Mouse (Mus musculus) heart, postnatal 10 days (tissue): ENCODE results near the gene Armc9. TPM values are rescaled to one million over a fixed set of nuclear protein-coding genes. Genes with fewer than 3 reads are reported as not detected.

Experiments used
- DNase-seq, 2 experiments: peaks; one replicate each; pipeline ENCODE4 v3.0.0; 2021
- intact Hi-C: fragments of 180-260 bp; cut with DNase I; formaldehyde crosslinking; loops from one replicate; pipeline ENCODE4 v1.15.1; 2025
- total RNA-seq, 2 experiments: library from RNA; stranded (reverse); gene quantifications; 2 replicates each; pipeline ENCODE4 v1.2.3; 2021

The Armc9 gene
- total RNA-seq, 2 experiments from 2014 or later, result 5.2 to 5.7 TPM

- no peak for DNase-seq
- intact Hi-C loops, result no loop called here
Measured at GRCm38 (mm10) chr1:86268492-86269189, 114.1 kb downstream of the Armc9 start.

- intact Hi-C loops, result no loop called here
- no peak for DNase-seq
Measured at GRCm38 (mm10) chr1:86269190-86269508, 114.6 kb downstream of the Armc9 start.

GRCm38 (mm10) chr1:86271707-86272106, 117.1 kb downstream of the Armc9 start:
- intact Hi-C loops, result no loop called here
- DNase-seq, result no peak

GRCm38 (mm10) chr1:86277055-86277454, 122.5 kb downstream of the Armc9 start:
- DNase-seq, result no peak
- intact Hi-C loops, result no loop called here

- no peak for DNase-seq
- intact Hi-C loops, result no loop called here
Measured at GRCm38 (mm10) chr1:86281781-86282536, 127.4 kb downstream of the Armc9 start.

- intact Hi-C loops, result no loop called here
- DNase-seq, result no peak
Measured at GRCm38 (mm10) chr1:86284101-86284500, 129.5 kb downstream of the Armc9 start.

- DNase-seq, result no peak
- intact Hi-C loops, result no loop called here
Measured at GRCm38 (mm10) chr1:86285295-86285694, 130.7 kb downstream of the Armc9 start.

- intact Hi-C loops, result no loop called here
- DNase-seq, result no peak
Measured at GRCm38 (mm10) chr1:86287473-86287872, 132.9 kb downstream of the Armc9 start.

- intact Hi-C loops, result no loop called here
- no peak for DNase-seq
Measured at GRCm38 (mm10) chr1:86290452-86290851, 135.9 kb downstream of the Armc9 start.

- intact Hi-C loops, result no loop called here
Measured at GRCm38 (mm10) chr1:86293091-86293490, 138.5 kb downstream of the Armc9 start.

GRCm38 (mm10) chr1:86293868-86294267, 139.3 kb downstream of the Armc9 start:
- intact Hi-C loops, result no loop called here
- DNase-seq, result no peak

More at GRCm38 (mm10) chr1:86293091-86293490, 138.5 kb downstream of the Armc9 start:
- no peak for DNase-seq

GRCm38 (mm10) chr1:86294472-86294871, 139.9 kb downstream of the Armc9 start:
- intact Hi-C loops, result no loop called here
- no peak for DNase-seq

- DNase-seq, result no peak
- intact Hi-C loops, result no loop called here
Measured at GRCm38 (mm10) chr1:86300093-86300492, 145.5 kb downstream of the Armc9 start.

- intact Hi-C loops, result no loop called here
- no peak for DNase-seq
Measured at GRCm38 (mm10) chr1:86300731-86301130, 146.2 kb downstream of the Armc9 start.

- intact Hi-C loops, result no loop called here
- peak in 1 of 2 experiments; percentile 17 for DNase-seq
Measured at GRCm38 (mm10) chr1:86301221-86302091, 146.9 kb downstream of the Armc9 start.

GRCm38 (mm10) chr1:86302532-86302931, 148.0 kb downstream of the Armc9 start, which contains the start of gene B3gnt7:
Gene B3gnt7 (plus strand): TSS chr1:86302832.
- no peak for DNase-seq
- intact Hi-C loops, result no loop called here

- intact Hi-C loops, result no loop called here
- DNase-seq, result peak; percentile 68 to 75
Measured at GRCm38 (mm10) chr1:86303063-86303872, 148.7 kb downstream of the Armc9 start.

- no peak for DNase-seq
- intact Hi-C loops, result no loop called here
Measured at GRCm38 (mm10) chr1:86303873-86304250, 149.3 kb downstream of the Armc9 start.

GRCm38 (mm10) chr1:86306686-86307085, 152.1 kb downstream of the Armc9 start:
- intact Hi-C loops, result no loop called here
- no peak for DNase-seq

- intact Hi-C loops, result no loop called here
- DNase-seq, result no peak
Measured at GRCm38 (mm10) chr1:86307177-86307762, 152.7 kb downstream of the Armc9 start.
